Mouse (Mus musculus): ENCODE measurements around the gene Slco1c1.
"Not testable (repeated sequence)": the region's sequence is repeated elsewhere in the genome, so short reads cannot be mapped to it uniquely, and the experiment has no call there.

The Slco1c1 gene

GRCm38 (mm10) chr6:141590598-141591200, 66.5 kb downstream of the Slco1c1 start:
- DNase-seq: not testable (repeated sequence)

DNA sequence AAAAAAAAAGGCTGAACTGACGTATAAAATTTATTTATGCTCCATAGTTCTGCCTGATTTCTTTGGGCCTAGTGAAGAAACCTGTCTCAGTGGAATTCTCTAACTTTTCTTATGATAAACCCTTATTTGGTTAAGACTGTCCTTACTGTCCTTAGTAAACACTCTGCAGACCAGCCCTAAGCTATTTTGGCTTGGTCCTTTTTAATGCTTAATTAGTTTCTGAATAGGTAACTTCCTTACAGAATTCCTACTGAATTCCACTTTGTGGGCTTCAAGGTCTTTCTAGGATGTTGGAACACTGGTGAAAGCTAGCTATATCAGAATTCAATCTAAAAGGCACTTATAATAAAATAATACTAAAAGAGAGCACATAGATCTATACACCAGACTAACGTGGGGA, 71.9 kb downstream of the Slco1c1 start:
- no peak for DNase-seq

GRCm38 (mm10) chr6:141597037-141597436, 72.9 kb downstream of the Slco1c1 start:
- no peak for DNase-seq

DNA sequence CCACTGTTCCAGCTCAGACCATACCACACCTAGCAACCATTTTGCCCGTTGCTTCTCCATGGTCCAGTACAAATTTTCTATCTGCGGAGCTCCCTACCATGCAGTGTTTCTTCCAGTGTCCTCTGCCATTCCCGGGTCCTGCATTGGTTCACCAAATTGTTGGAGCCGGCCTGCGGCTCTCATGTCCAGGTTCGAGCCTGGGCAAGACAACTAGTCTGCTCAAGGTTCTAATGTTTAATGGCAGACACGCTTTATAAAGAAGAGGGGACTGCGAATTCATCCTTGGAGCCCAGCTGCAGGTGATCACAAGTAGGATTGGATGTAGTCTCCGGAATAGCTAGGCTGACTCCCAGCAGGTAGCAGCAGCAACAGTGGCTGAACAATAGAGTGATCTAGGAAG, 76.8 kb downstream of the Slco1c1 start:
- no peak for DNase-seq

- no peak for DNase-seq
Measured at GRCm38 (mm10) chr6:141610702-141611260, 86.6 kb downstream of the Slco1c1 start.

GRCm38 (mm10) chr6:141614017-141614416, 89.8 kb downstream of the Slco1c1 start:
- no peak for DNase-seq

- DNase-seq: no peak
Measured at GRCm38 (mm10) chr6:141615348-141615747, 91.2 kb downstream of the Slco1c1 start.
